Mouse (Mus musculus) cerebellum, adult 11-12 months (tissue): ENCODE measurements around the gene Fmo3.

Experiments used
- DNase-seq: peaks from one replicate; pipeline ENCODE4 v3.0.0; 2022

Gene Fmo3

GRCm38 (mm10) chr1:162930631-162931030 is 53.7 kb downstream of the Fmo3 start:
- no peak for DNase-seq

GRCm38 (mm10) chr1:162929146-162929545 is 55.2 kb downstream of the Fmo3 start:
- no peak for DNase-seq

DNA sequence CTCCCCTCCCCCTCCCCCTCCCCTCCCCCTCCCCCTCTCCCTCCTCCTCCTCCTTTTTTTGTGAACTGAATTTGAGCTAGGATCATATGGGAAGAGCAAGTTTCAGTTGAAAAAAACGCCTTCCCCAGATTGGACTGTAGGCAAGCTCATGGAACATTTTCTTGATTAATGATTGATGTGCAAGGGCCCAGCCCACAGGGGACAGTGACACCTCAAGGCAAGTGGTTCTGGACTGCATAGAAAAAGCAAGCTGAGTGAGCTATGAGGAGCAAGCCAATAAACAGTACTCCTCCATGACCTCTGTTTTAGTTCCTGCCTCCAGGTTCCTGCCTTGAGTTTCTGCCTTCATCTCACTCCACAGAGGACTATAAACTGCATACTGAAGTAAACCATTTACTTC is 59.2 kb downstream of the Fmo3 start:
- DNase-seq = no peak

DNA sequence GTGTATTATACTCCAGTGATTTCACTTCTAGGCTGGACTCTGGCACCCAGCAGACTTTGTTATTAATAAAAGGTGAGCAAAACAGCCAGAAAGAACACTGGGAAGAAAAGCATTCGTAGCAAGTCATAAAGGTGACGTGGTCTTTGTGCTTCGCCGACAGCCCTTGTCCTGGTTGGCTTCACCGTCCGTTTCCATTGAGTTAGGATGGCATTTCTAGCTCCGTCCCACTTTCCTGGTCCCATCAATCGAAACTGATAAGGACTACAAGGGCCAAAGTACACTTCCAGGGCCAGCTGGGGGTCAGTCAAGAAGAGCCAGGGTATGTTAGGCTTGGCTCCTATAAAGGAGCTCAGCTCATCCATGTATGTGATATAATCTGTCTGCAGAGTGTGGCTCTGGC is 67.7 kb downstream of the Fmo3 start:
- no peak for DNase-seq

DNA sequence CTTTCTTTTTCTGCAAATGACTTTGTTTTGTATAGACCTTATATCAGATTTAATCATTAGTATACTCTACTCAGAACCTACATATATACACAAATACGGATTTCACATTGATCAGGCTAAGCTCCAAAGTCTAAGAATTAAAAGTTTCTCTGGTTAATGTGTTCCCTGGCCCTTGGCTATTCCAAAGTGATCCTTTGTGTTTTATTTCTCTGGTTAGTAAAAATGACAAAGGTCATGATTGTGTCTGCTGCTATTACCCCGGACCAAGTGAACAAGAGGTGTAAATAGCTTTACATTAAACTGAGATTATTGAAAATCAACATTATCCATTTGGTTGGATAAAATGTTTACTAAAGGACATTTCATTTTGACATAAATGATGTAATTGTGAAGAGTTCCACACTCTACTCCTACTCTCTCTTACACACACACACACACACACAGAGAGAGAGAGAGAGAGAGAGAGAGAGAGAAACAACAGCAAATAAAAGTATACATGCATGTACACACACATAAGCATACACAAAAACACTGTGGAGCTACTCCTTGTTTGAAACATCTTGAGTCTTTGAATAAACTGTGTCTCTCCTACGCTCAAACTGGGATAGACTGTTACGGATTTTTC is 69.3 kb downstream of the Fmo3 start:
- no peak for DNase-seq

DNA sequence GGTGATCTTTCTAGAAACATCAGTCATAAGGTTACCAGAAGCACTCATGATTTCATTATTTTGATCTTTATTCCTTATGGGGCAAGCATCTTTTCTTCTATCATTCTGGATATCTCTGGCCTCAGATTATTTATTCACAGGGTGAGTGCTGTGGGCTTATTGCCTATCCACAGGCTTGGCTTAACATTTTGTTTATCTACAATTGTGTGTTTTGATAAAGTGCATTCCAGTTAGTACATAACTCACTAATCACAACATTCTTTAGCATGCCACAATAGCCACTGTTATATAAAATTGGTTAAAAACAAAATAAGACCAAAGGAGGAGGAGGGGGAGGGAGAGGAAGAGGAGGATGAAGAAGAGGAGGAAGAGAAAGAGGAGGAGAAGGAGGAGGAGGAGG is 72.2 kb downstream of the Fmo3 start:
- DNase-seq = no peak
